Mouse (Mus musculus) stomach, postnatal 0 days (tissue): ENCODE results near the gene 4930519P11Rik. TPM values are rescaled to one million over a fixed set of nuclear protein-coding genes. Genes with fewer than 3 reads are reported as not detected.

Experiments used
- ATAC-seq: fragments of 200-750 bp; cut with Nextera tagmentation; 2 replicates; pipeline ENCODE4 v1.8.0; 2017; ENCODE audit not compliant: low FRiP score, low TSS enrichment
- DNase-seq: peaks from one replicate; pipeline ENCODE4 v3.0.0-alpha.2; 2016; ENCODE audit warnings: low spot score
- H3K27ac ChIP-seq: fragments of 300-500 bp; sonication (generic); replicated peaks from 2 replicates; pipeline ENCODE4 v1.5.1; 2014; ENCODE audit warnings: mild to moderate bottlenecking, control low read depth
- H3K27me3 ChIP-seq: fragments of 300-500 bp; sonication (generic); 2 replicates; pipeline ENCODE4 v1.6.1; 2014; ENCODE audit warnings: low read length; ENCODE audit not compliant: control insufficient read depth, insufficient read depth
- H3K36me3 ChIP-seq: fragments of 300-500 bp; sonication (generic); 2 replicates; pipeline ENCODE4 v1.6.1; 2014; ENCODE audit warnings: low read length, mixed read lengths; ENCODE audit not compliant: control insufficient read depth, insufficient read depth
- H3K4me1 ChIP-seq: fragments of 300-500 bp; sonication (generic); replicated peaks from 2 replicates; pipeline ENCODE4 v1.6.1; 2014; ENCODE audit warnings: antibody characterized with exemption; ENCODE audit not compliant: control insufficient read depth, insufficient read depth
- H3K4me2 ChIP-seq: fragments of 300-500 bp; sonication (generic); replicated peaks from 2 replicates; pipeline ENCODE4 v1.6.1; 2014; ENCODE audit warnings: low read depth, mild to moderate bottlenecking, control low read depth, moderate library complexity
- H3K4me3 ChIP-seq: fragments of 300-500 bp; sonication (generic); 2 replicates; pipeline ENCODE4 v1.5.1; 2014; ENCODE audit warnings: low read depth, low read length, control low read depth
- H3K9ac ChIP-seq: fragments of 300-500 bp; sonication (generic); 2 replicates; pipeline ENCODE4 v1.6.1; 2014; ENCODE audit warnings: mild to moderate bottlenecking, low read length, control low read depth, mixed read lengths
- H3K9me3 ChIP-seq: fragments of 300-500 bp; sonication (generic); 2 replicates; pipeline ENCODE4 v1.6.1; 2016; ENCODE audit warnings: low read length; ENCODE audit not compliant: control insufficient read depth
- CTCF ChIP-seq: IDR thresholded peaks from 2 replicates; pipeline ENCODE4 v1.5.1; 2016; ENCODE audit warnings: antibody characterized with exemption, low read depth, mild to moderate bottlenecking, moderate library complexity
- EP300 ChIP-seq: optimal IDR thresholded peaks from 2 replicates; pipeline ENCODE3; 2016; ENCODE audit warnings: antibody characterized with exemption
- WGBS: fragments of 180-500 bp; shearing (Covaris S2); extraction: QIAGEN DNeasy Blood & Tissue Kit; methylation state at CpG from one replicate; pipeline ENCODE4 v1.1.7; 2014; 5-methylcytosine and 5-hydroxymethylcytosine counted together
- polyA plus RNA-seq: library from polyadenylated mRNA; unstranded; fragments of >200 nt; fragmentation: Nextera tagmentation; extraction: Ambion mirVana; gene quantifications from 2 replicates; pipeline ENCODE4 v1.2.1, GENCODE M21; 2015

The 4930519P11Rik gene
- polyA plus RNA-seq, 1 experiment from 2014 or later: 0.28 TPM

DNA sequence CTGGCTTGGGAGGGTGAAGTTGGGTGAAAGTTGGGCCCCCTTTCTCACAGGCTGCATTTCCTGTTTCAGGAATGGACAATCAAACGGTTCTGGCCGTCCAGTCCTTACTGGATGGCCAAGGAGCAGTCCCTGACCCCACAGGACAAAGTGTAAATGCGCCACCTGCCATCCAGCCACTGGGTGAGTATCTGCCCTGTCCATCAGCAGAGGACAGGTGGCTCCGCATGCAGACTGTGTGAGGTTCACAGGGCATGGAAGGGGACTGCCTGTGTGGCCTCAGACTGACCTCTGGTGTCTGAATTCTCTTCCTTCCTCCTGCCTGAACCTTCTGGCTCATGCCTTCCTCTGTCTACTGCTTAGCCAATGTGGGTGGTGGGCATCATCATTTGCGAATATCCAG is 8.4 kb upstream of the 4930519P11Rik start:
- no peak for TF ChIP-seq EP300
- no peak for TF ChIP-seq CTCF
- no peak overlapping the region for H3K27ac ChIP-seq
- H3K36me3 ChIP-seq: no peaks in the 10 kb centered on the region
- H3K4me2 ChIP-seq: no peak overlapping the region
- H3K9me3 ChIP-seq: no peaks in the 10 kb centered on the region
- no peak for DNase-seq
- H3K4me1 ChIP-seq: no peaks in the 10 kb centered on the region
- no peak overlapping the region for H3K4me3 ChIP-seq
- no peaks in the 10 kb centered on the region for H3K27me3 ChIP-seq
- no peak overlapping the region for H3K9ac ChIP-seq
- WGBS: 56% methylated on average over 5 of the region's 5 CpGs
- ATAC-seq: 0 out of 2 replicates have a peak, but pooled peaks have one; percentile 6

GRCm38 (mm10) chr2:154617061-154617460 is 3.8 kb upstream of the 4930519P11Rik start:
- DNase-seq (no peak), ATAC-seq (no peak)
- Histone ChIP-seq H3K4me2 (no peak overlapping the region), H3K9me3 (no peaks in the 10 kb centered on the region), H3K36me3 (no peaks in the 10 kb centered on the region), H3K27me3 (no peaks in the 10 kb centered on the region), H3K4me1 (no peaks in the 10 kb centered on the region), H3K4me3 (no peak overlapping the region), H3K27ac (no peak overlapping the region), H3K9ac (no peak overlapping the region)
- TF ChIP-seq EP300: no peak
- no peak for TF ChIP-seq CTCF
- 85% methylated on average over 3 of the region's 3 CpGs for WGBS

DNA sequence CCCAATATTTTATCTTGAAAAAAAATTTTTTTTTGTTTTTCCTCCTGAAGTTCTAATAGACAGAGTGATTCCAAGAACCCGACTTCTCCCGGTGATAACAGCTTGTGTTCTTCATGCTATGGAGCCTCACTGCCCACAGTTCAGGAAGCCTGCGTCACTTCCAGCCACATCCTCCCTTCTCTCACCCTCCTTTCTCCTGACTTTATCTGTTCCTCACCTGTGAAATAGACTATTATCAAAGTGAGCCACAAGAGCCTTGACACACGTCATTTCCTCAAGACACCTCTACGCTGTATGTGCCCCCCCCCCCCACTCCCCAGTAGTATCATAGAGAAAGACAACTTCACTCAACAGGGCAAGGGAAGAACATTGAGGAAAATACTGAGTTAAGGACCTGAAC is 2.4 kb upstream of the 4930519P11Rik start:
- Histone ChIP-seq H3K9ac (no peak overlapping the region), H3K4me2 (no peak overlapping the region), H3K4me1 (no peaks in the 10 kb centered on the region), H3K27me3 (no peaks in the 10 kb centered on the region), H3K9me3 (no peaks in the 10 kb centered on the region), H3K27ac (peak overlapping the region; percentile 40; the same call in 1 of the 2 replicates), H3K36me3 (no peaks in the 10 kb centered on the region), H3K4me3 (no peak overlapping the region)
- DNase-seq (no peak), ATAC-seq (no peak)
- TF ChIP-seq EP300 (no peak), CTCF (no peak)
- 76% methylated on average over 5 of the region's 5 CpGs for WGBS

- no peaks in the 10 kb centered on the region for H3K9me3 ChIP-seq
- 52% methylated on average over 19 of the region's 19 CpGs for WGBS
- TF ChIP-seq CTCF (no peak), EP300 (no peak)
- DNase-seq (no peak), ATAC-seq (no peak)
- H3K4me1 ChIP-seq: no peaks in the 10 kb centered on the region
- no peak overlapping the region for H3K4me3 ChIP-seq
- no peak overlapping the region for H3K4me2 ChIP-seq
- H3K27me3 ChIP-seq: no peaks in the 10 kb centered on the region
- no peaks in the 10 kb centered on the region for H3K36me3 ChIP-seq
- H3K9ac ChIP-seq: 0 out of 2 replicates have a peak overlapping the region, but pooled peaks have one; percentile 13
- H3K27ac ChIP-seq: peak overlapping the region; percentile 40; the same call in 1 of the 2 replicates
These were observed 1.8 kb upstream of the 4930519P11Rik start for GRCm38 (mm10) chr2:154614841-154615576.

- no peak overlapping the region for H3K27ac ChIP-seq
- DNase-seq (no peak), ATAC-seq (no peak)
- 58% methylated on average over 10 of the region's 10 CpGs for WGBS
- TF ChIP-seq EP300: no peak
- TF ChIP-seq CTCF: no peak
- no peaks in the 10 kb centered on the region for H3K27me3 ChIP-seq
- no peaks in the 10 kb centered on the region for H3K4me1 ChIP-seq
- no peak overlapping the region for H3K4me2 ChIP-seq
- H3K36me3 ChIP-seq: no peaks in the 10 kb centered on the region
- H3K9me3 ChIP-seq: no peaks in the 10 kb centered on the region
- no peak overlapping the region for H3K4me3 ChIP-seq
- H3K9ac ChIP-seq: no peak overlapping the region
These were observed 4.0 kb downstream of the 4930519P11Rik start for GRCm38 (mm10) chr2:154609050-154609767.

- no peak for ATAC-seq
- Histone ChIP-seq H3K27ac (no peak overlapping the region), H3K9me3 (no peaks in the 10 kb centered on the region), H3K4me3 (no peak overlapping the region), H3K4me1 (no peaks in the 10 kb centered on the region; the same call in 1 of the 2 replicates), H3K9ac (no peak overlapping the region), H3K27me3 (no peaks in the 10 kb centered on the region), H3K4me2 (no peak overlapping the region), H3K36me3 (no peaks in the 10 kb centered on the region)
- no peak for TF ChIP-seq CTCF
- TF ChIP-seq EP300: no peak
- WGBS: 63% methylated on average over 1 of the region's 1 CpGs
- no peak for DNase-seq
These were observed 6.3 kb downstream of the 4930519P11Rik start for GRCm38 (mm10) chr2:154606965-154607364.
